Mouse (Mus musculus) hindbrain, embryonic 14.5 days (tissue): ENCODE measurements around the gene Tab3. TPM values are rescaled to one million over a fixed set of nuclear protein-coding genes. Genes with fewer than 3 reads are reported as not detected.

Source experiments
- ATAC-seq: fragments of 200-750 bp; cut with Nextera tagmentation; 2 replicates; pipeline ENCODE4 v1.8.0; 2017; ENCODE audit warnings: moderate number of reproducible peaks, mild to moderate bottlenecking, moderate TSS enrichment, moderate library complexity; ENCODE audit not compliant: low FRiP score
- DNase-seq: peaks from one replicate; pipeline ENCODE4 v3.0.0-alpha.2; 2015; ENCODE audit warnings: low spot score
- H3K27ac ChIP-seq: fragments of 300-500 bp; sonication (generic); 2 replicates; pipeline ENCODE4 v1.5.1; 2014; ENCODE audit warnings: mild to moderate bottlenecking, moderate library complexity
- H3K27me3 ChIP-seq: fragments of 300-500 bp; sonication (generic); 2 replicates; pipeline ENCODE4 v1.6.1; 2014; ENCODE audit warnings: mild to moderate bottlenecking, low read length, mixed read lengths; ENCODE audit not compliant: control insufficient read depth, insufficient read depth
- H3K36me3 ChIP-seq: fragments of 300-500 bp; sonication (generic); replicated peaks from 2 replicates; pipeline ENCODE4 v1.6.1; 2014; ENCODE audit not compliant: control insufficient read depth, insufficient read depth
- H3K4me1 ChIP-seq: fragments of 300-500 bp; sonication (generic); replicated peaks from 2 replicates; pipeline ENCODE4 v1.6.1; 2014; ENCODE audit warnings: antibody characterized with exemption, low read length, mixed read lengths; ENCODE audit not compliant: control insufficient read depth, insufficient read depth
- H3K4me2 ChIP-seq: fragments of 300-500 bp; sonication (generic); replicated peaks from 2 replicates; pipeline ENCODE4 v1.6.1; 2014; ENCODE audit warnings: mild to moderate bottlenecking, moderate library complexity
- H3K4me3 ChIP-seq: fragments of 300-500 bp; sonication (generic); replicated peaks from 2 replicates; pipeline ENCODE4 v1.5.1; 2014; ENCODE audit warnings: mild to moderate bottlenecking, low read length
- H3K9ac ChIP-seq: fragments of 300-500 bp; sonication (generic); 2 replicates; pipeline ENCODE4 v1.6.1; 2014
- H3K9me3 ChIP-seq: fragments of 300-500 bp; sonication (generic); 2 replicates; pipeline ENCODE4 v1.6.1; 2016; ENCODE audit warnings: low read length; ENCODE audit not compliant: control insufficient read depth
- WGBS: fragments of 180-500 bp; shearing (Covaris S2); extraction: QIAGEN DNeasy Blood & Tissue Kit; methylation state at CpG from one replicate; pipeline ENCODE4 v1.1.7; 2014; 5-methylcytosine and 5-hydroxymethylcytosine counted together
- microRNA-seq: library from miRNA; unstranded; fragments of <30 nt; microRNA quantifications from one replicate; pipeline ENCODE4, GENCODE M21; 2016
- polyA plus RNA-seq: library from polyadenylated mRNA; unstranded; fragments of >200 nt; fragmentation: Nextera tagmentation; extraction: Ambion mirVana; gene quantifications from 2 replicates; pipeline ENCODE4 v1.2.1, GENCODE M21; 2014

Gene Tab3
- polyA plus RNA-seq, 1 experiment from 2014 or later, result 10.7 TPM

DNA sequence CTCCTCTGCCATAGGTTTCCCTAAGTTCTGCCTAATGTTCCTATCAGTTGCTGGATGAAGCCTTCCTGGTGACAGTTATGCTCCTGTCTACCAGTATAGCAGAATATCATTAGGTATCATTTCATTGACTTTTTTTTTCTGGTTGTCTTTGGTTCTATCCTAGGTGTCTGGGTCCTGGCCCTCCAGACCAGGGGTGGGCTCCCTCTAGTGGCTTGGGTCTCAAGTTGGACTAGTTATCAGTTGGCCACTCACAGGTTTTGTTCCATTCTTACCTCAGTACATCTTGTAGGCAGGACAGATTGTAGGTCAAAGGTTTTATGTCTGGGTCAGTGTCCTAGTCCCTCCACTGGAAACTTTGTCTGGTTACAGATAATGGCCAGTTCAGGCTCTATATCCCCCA is 11.8 kb downstream of the Tab3 start:
- H3K4me3 ChIP-seq, result no peak overlapping the region
- no peaks in the 10 kb centered on the region for H3K27me3 ChIP-seq
- H3K9me3 ChIP-seq, result no peaks in the 10 kb centered on the region
- no peak overlapping the region for H3K4me2 ChIP-seq
- no peak overlapping the region for H3K9ac ChIP-seq
- no peak overlapping the region for H3K27ac ChIP-seq
- H3K4me1 ChIP-seq, result no peaks in the 10 kb centered on the region
- no peak for DNase-seq
- no peaks in the 10 kb centered on the region for H3K36me3 ChIP-seq
- ATAC-seq, result no peak

- WGBS, result 88% methylated on average over 2 of the region's 2 CpGs
- H3K36me3 ChIP-seq, result 0 out of 2 replicates have a peak, but pooled peaks cover 10% of the 10 kb centered on the region
- H3K27ac ChIP-seq, result no peak overlapping the region
- no peaks in the 10 kb centered on the region for H3K4me1 ChIP-seq
- no peaks in the 10 kb centered on the region for H3K27me3 ChIP-seq
- ATAC-seq, result no peak
- no peaks in the 10 kb centered on the region for H3K9me3 ChIP-seq
- H3K4me3 ChIP-seq, result no peak overlapping the region
- no peak for DNase-seq
- no peak overlapping the region for H3K4me2 ChIP-seq
- no peak overlapping the region for H3K9ac ChIP-seq
Observed at GRCm38 (mm10) chrX:85614701-85615100, 40.9 kb downstream of the Tab3 start.

- ATAC-seq, result no peak; the same call in 1 of the 2 replicates
- no peak overlapping the region for H3K9ac ChIP-seq
- WGBS, result 43% methylated on average over 8 of the region's 8 CpGs
Observed at GRCm38 (mm10) chrX:85646204-85646777, 72.5 kb downstream of the Tab3 start.

GRCm38 (mm10) chrX:85676808-85677207 is 103.0 kb downstream of the Tab3 start:
- no peak overlapping the region for H3K4me2 ChIP-seq
- no peak overlapping the region for H3K4me3 ChIP-seq
- no peaks in the 10 kb centered on the region for H3K36me3 ChIP-seq
- no peak overlapping the region for H3K27ac ChIP-seq
- ATAC-seq (no peak), DNase-seq (peak; percentile 66)
- no peaks in the 10 kb centered on the region for H3K4me1 ChIP-seq
- H3K27me3 ChIP-seq, result no peaks in the 10 kb centered on the region
- H3K9ac ChIP-seq, result no peak overlapping the region
- WGBS, result 26% methylated on average over 7 of the region's 7 CpGs
- no peaks in the 10 kb centered on the region for H3K9me3 ChIP-seq

More at GRCm38 (mm10) chrX:85646204-85646777, 72.5 kb downstream of the Tab3 start:
- Histone ChIP-seq H3K36me3 (no peaks in the 10 kb centered on the region), H3K9me3 (no peaks in the 10 kb centered on the region), H3K27me3 (no peaks in the 10 kb centered on the region), H3K4me3 (no peak overlapping the region), H3K27ac (no peak overlapping the region), H3K4me1 (no peaks in the 10 kb centered on the region), H3K4me2 (no peak overlapping the region)
- peak; percentile 64 for DNase-seq

DNA sequence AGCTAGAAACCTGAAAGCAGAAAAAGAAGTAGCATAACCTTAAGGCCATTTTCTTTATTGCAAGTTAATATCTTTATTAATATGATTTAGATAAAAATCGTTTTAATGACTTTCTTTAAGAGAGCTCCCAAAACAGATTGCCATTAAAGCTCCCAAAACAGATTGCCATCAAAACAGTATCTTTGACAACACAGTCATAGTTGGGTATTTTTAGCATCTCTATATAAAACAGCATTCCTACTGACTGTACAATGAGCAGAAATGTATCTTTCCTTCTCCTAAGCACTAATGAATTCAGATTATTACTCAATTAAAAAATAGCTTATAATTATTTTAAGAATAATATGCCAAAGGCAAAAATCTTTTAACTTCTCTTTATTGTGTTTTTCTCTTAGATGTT is 108.3 kb downstream of the Tab3 start:
- H3K9ac ChIP-seq, result no peak overlapping the region
- 61% methylated on average over 1 of the region's 1 CpGs for WGBS
- H3K9me3 ChIP-seq, result no peaks in the 10 kb centered on the region
- H3K36me3 ChIP-seq, result no peaks in the 10 kb centered on the region
- no peak for ATAC-seq
- no peak overlapping the region for H3K4me3 ChIP-seq
- no peaks in the 10 kb centered on the region for H3K4me1 ChIP-seq
- H3K27me3 ChIP-seq, result no peaks in the 10 kb centered on the region
- no peak overlapping the region for H3K27ac ChIP-seq
- DNase-seq, result no peak
- no peak overlapping the region for H3K4me2 ChIP-seq

DNA sequence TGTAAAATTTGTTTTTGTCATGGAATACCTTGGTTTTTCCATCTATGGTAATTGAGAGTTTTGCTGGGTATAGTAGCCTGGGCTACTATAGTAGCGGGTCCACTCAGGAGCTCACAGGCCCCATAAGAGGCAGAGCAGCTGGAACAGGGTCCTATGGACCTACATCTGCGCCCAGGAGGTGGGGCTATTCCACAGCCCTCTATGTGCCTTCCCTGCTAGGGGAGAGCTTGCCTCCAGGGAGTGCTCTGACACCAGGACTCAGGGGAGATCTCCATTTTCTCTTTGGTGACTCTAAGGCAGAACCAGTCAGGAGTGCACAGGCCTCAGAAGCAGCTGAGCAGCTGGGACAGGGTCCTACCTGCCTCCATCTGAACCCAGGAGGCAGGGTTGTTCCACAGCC is 109.9 kb downstream of the Tab3 start:
- DNase-seq (no peak), ATAC-seq (no peak)
- Histone ChIP-seq H3K9ac (no peak overlapping the region), H3K9me3 (no peaks in the 10 kb centered on the region), H3K4me3 (no peak overlapping the region), H3K27ac (no peak overlapping the region), H3K4me1 (no peaks in the 10 kb centered on the region), H3K27me3 (no peaks in the 10 kb centered on the region), H3K4me2 (no peak overlapping the region), H3K36me3 (no peaks in the 10 kb centered on the region)
- WGBS, result 76% methylated on average over 2 of the region's 2 CpGs

Small RNA genes within 50 kb of the gene (microRNA-seq; reads per million reads assigned to microRNA genes)
- not detected for gene Gm44378

Other genes starting within 250 kb of the Tab3 start
- 11.1 and 14.8 TPM in 2 replicates for gene Gk, start 202.8 kb downstream of the Tab3 start, polyA plus RNA-seq